Mouse (Mus musculus): ENCODE data around the gene Gpr82.

The Gpr82 gene

GRCm38 (mm10) chrX:13661063-13661462 lies at the start of gene Gpr82:
Gene Gpr82 (plus strand): TSS chrX:13661363.
- DNase-seq = no peak

GRCm38 (mm10) chrX:13612115-13612514 lies 49.0 kb upstream of the Gpr82 start:
- no peak for DNase-seq

- DNase-seq = no peak
Observed at GRCm38 (mm10) chrX:13616726-13617125, 44.4 kb upstream of the Gpr82 start.

- no peak for DNase-seq
Observed at GRCm38 (mm10) chrX:13617294-13617693, 43.9 kb upstream of the Gpr82 start.

GRCm38 (mm10) chrX:13618476-13618875 lies 42.7 kb upstream of the Gpr82 start:
- DNase-seq = no peak

- DNase-seq = no peak
Observed at GRCm38 (mm10) chrX:13621473-13621872, 39.7 kb upstream of the Gpr82 start.

- no peak for DNase-seq
Observed at GRCm38 (mm10) chrX:13622654-13623053, 38.5 kb upstream of the Gpr82 start.

- peak in 1 of 2 experiments; percentile 26 for DNase-seq
Observed at GRCm38 (mm10) chrX:13631599-13632283, 29.4 kb upstream of the Gpr82 start, which contains the start of gene Gpr34. Gene Gpr34 (plus strand): TSS chrX:13632089.

GRCm38 (mm10) chrX:13636398-13636797 lies 24.8 kb upstream of the Gpr82 start:
- DNase-seq = no peak

GRCm38 (mm10) chrX:13638894-13639293 lies 22.3 kb upstream of the Gpr82 start:
- DNase-seq = no peak

GRCm38 (mm10) chrX:13651889-13652288 lies 9.3 kb upstream of the Gpr82 start:
- DNase-seq = no peak

GRCm38 (mm10) chrX:13652291-13652690 lies 8.9 kb upstream of the Gpr82 start:
- DNase-seq = no peak

- peak; percentile 55 to 56 for DNase-seq
Observed at GRCm38 (mm10) chrX:13655005-13655421, 6.2 kb upstream of the Gpr82 start.

GRCm38 (mm10) chrX:13655906-13656305 lies 5.3 kb upstream of the Gpr82 start:
- no peak for DNase-seq

- DNase-seq = peak; percentile 56 to 61
Observed at GRCm38 (mm10) chrX:13656721-13657120, 4.4 kb upstream of the Gpr82 start.

- no peak for DNase-seq
Observed at GRCm38 (mm10) chrX:13658616-13659140, 2.5 kb upstream of the Gpr82 start.

- peak; percentile 39 to 51 for DNase-seq
Observed at GRCm38 (mm10) chrX:13659201-13659890, 1.8 kb upstream of the Gpr82 start.

GRCm38 (mm10) chrX:13668867-13669266 lies 7.7 kb downstream of the Gpr82 start:
- no peak for DNase-seq

- DNase-seq = peak; percentile 63 to 65
Observed at GRCm38 (mm10) chrX:13670342-13670741, 9.2 kb downstream of the Gpr82 start.

GRCm38 (mm10) chrX:13673001-13673400 lies 11.8 kb downstream of the Gpr82 start:
- no peak for DNase-seq

- DNase-seq = no peak
Observed at GRCm38 (mm10) chrX:13681748-13682147, 20.6 kb downstream of the Gpr82 start.

GRCm38 (mm10) chrX:13686589-13686988 lies 25.4 kb downstream of the Gpr82 start:
- no peak for DNase-seq

- no peak for DNase-seq
Observed at GRCm38 (mm10) chrX:13688356-13688755, 27.2 kb downstream of the Gpr82 start.

GRCm38 (mm10) chrX:13691865-13692264 lies 30.7 kb downstream of the Gpr82 start:
- no peak for DNase-seq
